Mouse (Mus musculus): Measurements from ENCODE around the gene Stac2.

DNA sequence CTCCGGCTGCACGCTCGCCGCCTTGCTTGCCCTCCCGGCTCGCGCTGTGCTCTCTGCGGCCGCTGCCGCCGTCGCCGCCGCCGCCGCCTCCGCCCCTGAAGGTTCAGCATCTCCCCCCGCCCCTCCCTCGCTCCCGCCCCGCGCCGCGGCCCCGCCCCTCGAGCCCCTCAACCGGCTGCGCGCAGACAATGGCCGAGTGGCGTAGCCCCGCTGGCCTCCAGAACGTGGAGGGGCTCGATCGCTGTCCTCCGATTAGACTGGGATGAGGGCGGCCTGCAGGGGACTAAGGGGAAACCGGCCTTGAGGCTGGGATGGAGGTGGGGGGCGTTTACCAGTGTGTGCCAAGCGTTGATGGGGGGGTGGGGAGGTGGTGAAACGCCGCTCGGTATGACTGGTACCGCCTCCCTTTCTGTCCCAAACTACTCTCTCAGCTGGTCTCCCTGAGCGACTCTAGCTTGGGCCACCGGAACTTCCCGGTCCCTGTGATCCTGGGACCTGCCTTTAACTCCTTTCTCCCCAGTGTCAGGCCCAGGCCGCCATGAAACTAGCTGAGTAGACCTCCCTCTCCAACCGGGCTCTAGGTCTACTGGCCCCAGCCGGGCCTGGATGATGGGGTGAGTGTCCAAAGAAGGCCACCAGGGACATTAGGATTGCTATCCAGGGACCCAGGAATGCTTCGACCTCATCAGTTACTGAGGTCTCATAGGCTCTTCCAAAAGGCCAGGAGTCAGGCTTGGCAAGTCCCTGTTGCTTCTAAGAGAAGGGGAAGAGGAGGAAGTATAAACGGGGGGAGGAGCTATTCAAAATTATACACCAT is 30.5 kb downstream of the Stac2 start, which contains the start of gene Cacnb1:
- TF ChIP-seq CTCF (IDR thresholded peaks at IDR 0.05; ENCODE audit: low read depth, low read length), result no peak
- TF ChIP-seq POLR2A (IDR thresholded peaks at IDR 0.05; ENCODE audit: insufficient read depth, low read length), result no peak
- no peak for TF ChIP-seq EP300 (IDR thresholded peaks at IDR 0.05; ENCODE audit: insufficient read depth, low read depth, low read length)
